ENCODE assay signal across 11 mouse cellular contexts in the genomic region with DNA sequence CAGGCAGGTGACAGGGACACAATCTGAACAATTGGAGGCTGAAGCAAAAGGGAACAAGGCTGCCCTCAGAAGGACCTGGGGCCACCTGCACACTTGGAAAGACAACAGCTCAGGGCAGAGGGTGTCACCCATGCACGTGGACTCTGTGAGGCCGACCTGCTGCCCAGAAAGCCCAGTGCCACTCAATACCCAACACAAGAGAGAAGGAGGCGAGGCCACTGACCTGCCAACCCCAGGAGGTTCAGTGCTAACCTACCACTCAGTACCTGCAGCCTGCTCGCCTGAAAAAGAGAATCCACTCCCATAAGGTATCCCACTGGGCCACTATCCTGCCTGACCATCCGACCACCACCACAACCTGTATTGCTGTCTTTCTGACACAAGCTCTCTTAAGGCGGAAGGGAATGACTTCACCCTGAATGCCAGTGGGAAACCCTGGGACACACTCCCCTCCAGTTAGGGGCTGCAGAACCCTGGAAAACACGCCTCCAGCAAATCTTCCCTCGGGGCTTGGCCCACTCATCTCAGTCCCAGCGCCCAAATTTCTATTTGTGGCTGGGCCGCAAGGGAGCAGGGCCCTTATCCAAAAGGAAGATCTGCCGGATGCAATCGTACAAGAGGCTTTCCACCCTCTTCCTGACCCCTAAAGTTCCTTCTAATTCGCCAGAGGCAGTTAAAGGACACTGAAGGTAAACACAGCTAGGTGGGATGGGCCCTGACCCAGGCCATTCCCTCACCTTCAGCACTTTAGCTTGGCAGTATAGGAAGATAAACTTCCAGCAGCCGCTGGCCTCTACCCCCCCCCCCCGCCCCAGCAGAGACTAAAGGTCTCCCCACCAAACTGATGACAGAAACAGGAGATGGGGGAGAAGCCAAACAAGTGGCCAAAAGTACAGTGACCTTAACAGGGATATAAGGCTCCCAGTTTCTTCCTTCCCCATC. TPM values are rescaled to one million over a fixed set of nuclear protein-coding genes. Genes with fewer than 3 reads are reported as not detected.
DNase-seq lines count a peak whose midpoint lies in the region; ATAC-seq and TF ChIP-seq lines count a peak whose summit lies in the region.
"Had no signal": no experiment of that assay in that cellular context is flagged by ENCODE, and none has a peak within 500 bp of the region (broad histone marks: within the 10 kb centered on the region; RNA-seq: fewer than 3 reads in every experiment).

No protein-coding gene starts in this region.

- TF ChIP-seq POLR2A in liver, adult 2 months (IDR thresholded peaks at IDR 0.05; ENCODE audit: extremely low read depth, insufficient read depth, low read length): 0 out of 2 replicates have a peak, but pooled peaks have one; percentile 2

- peaks cover 17% of the 10 kb centered on the region for H3K4me1 ChIP-seq in heart, embryonic 11.5 days (ENCODE audit: control insufficient read depth, insufficient read depth, low read length)
- H3K4me1 ChIP-seq in liver, adult 2 months (ENCODE audit: control insufficient read depth, insufficient read depth, low read length): peaks cover 18% of the 10 kb centered on the region
- H3K4me1 ChIP-seq in intestine, embryonic 14.5 days (replicated peaks; ENCODE audit: control insufficient read depth, insufficient read depth, low read length): peaks cover 16% of the 10 kb centered on the region
- H3K4me1 ChIP-seq in neural tube, embryonic 15.5 days: peaks cover 38% of the 10 kb centered on the region

- H3K9me3 ChIP-seq in heart, embryonic 11.5 days (replicated peaks; ENCODE audit: control insufficient read depth, low read length): no peaks in the 10 kb centered on the region
- H3K9me3 ChIP-seq in intestine, embryonic 14.5 days (ENCODE audit: control insufficient read depth, low read length): no peaks in the 10 kb centered on the region
- H3K9me3 ChIP-seq in neural tube, embryonic 15.5 days (replicated peaks): no peaks in the 10 kb centered on the region
- H3K9me3 ChIP-seq: limb, embryonic 12.5 days had no signal

- peaks cover 42% of the 10 kb centered on the region for H3K79me2 ChIP-seq in liver, adult 2 months (ENCODE audit: control insufficient read depth, insufficient read depth, low read length)

- TF ChIP-seq CTCF in liver, adult 2 months (IDR thresholded peaks at IDR 0.05; ENCODE audit: low read depth, low read length): peak; percentile 28; the same call in 1 of the 2 replicates

- DNase-seq in heart, adult 11 months: peak; percentile 92
- peak; percentile 97 for DNase-seq in liver, adult 2 months (ENCODE audit: extremely low read depth, low read depth, low spot score)
- DNase-seq in liver: no peak
- DNase-seq in intestine, embryonic 14.5 days (ENCODE audit: low spot score): no peak
- DNase-seq in layer of hippocampus, adult 11-12 months (ENCODE audit: low spot score): no peak
- no peak for DNase-seq in ovary, postnatal 14 days (ENCODE audit: low spot score)
- DNase-seq: embryo, embryonic 11 days; right cerebral cortex, postnatal 14 days had no signal

- WGBS in heart, embryonic 11.5 days (ENCODE audit: insufficient replicate concordance): 38% methylated on average over 15 of the region's 15 CpGs
- 16% methylated on average over 15 of the region's 15 CpGs for WGBS in liver, adult 2 months
- 31% methylated on average over 15 of the region's 15 CpGs for WGBS in intestine, embryonic 14.5 days
- WGBS in neural tube, embryonic 15.5 days: 45% methylated on average over 15 of the region's 15 CpGs

- H3K9ac ChIP-seq in heart, embryonic 11.5 days (ENCODE audit: low read depth, low read length): no peak overlapping the region
- peak overlapping the region; percentile 92 for H3K9ac ChIP-seq in liver, adult 2 months (ENCODE audit: low read depth, low read length)
- H3K9ac ChIP-seq in intestine, embryonic 14.5 days (ENCODE audit: low read length): no peak overlapping the region
- no peak overlapping the region for H3K9ac ChIP-seq in neural tube, embryonic 15.5 days (replicated peaks)

- H3K4me2 ChIP-seq in heart, embryonic 11.5 days: no peak overlapping the region
- H3K4me2 ChIP-seq in intestine, embryonic 14.5 days (ENCODE audit: low read length): peak overlapping the region; percentile 88
- H3K4me2 ChIP-seq in neural tube, embryonic 15.5 days: peak overlapping the region; percentile 6; the same call in 1 of the 2 replicates

- no peak overlapping the region for H3K27ac ChIP-seq in heart, embryonic 11.5 days (ENCODE audit: low read depth, low read length)
- peak overlapping the region; percentile 94 for H3K27ac ChIP-seq in liver, adult 2 months (replicated peaks; ENCODE audit: insufficient read depth, low read depth, low read length)
- no peak overlapping the region for H3K27ac ChIP-seq in intestine, embryonic 14.5 days (ENCODE audit: low read depth)
- H3K27ac ChIP-seq in neural tube, embryonic 15.5 days (replicated peaks): no peak overlapping the region
- H3K27ac ChIP-seq: limb, embryonic 12.5 days had no signal

- no peak overlapping the region for H3K4me3 ChIP-seq in heart, embryonic 11.5 days (ENCODE audit: low read depth, low read length)
- peak overlapping the region; percentile 89 for H3K4me3 ChIP-seq in liver, adult 2 months (ENCODE audit: insufficient read depth, low read depth, low read length)
- peak overlapping the region; percentile 66 for H3K4me3 ChIP-seq in intestine, embryonic 14.5 days (ENCODE audit: low read depth, low read length)
- no peak overlapping the region for H3K4me3 ChIP-seq in neural tube, embryonic 15.5 days (replicated peaks)

- peaks cover 89% of the 10 kb centered on the region for H3K27me3 ChIP-seq in heart, embryonic 11.5 days (ENCODE audit: control insufficient read depth, insufficient read depth, low read length)
- H3K27me3 ChIP-seq in liver, adult 2 months (ENCODE audit: control insufficient read depth, insufficient read depth, low read length): no peaks in the 10 kb centered on the region
- peaks cover 36% of the 10 kb centered on the region for H3K27me3 ChIP-seq in intestine, embryonic 14.5 days (replicated peaks; ENCODE audit: control insufficient read depth, insufficient read depth, low read length)
- H3K27me3 ChIP-seq in neural tube, embryonic 15.5 days (replicated peaks): peaks cover 61% of the 10 kb centered on the region

- H3K36me3 ChIP-seq in heart, embryonic 11.5 days (ENCODE audit: control insufficient read depth, insufficient read depth, low read length): no peaks in the 10 kb centered on the region
- no peaks in the 10 kb centered on the region for H3K36me3 ChIP-seq in liver, adult 2 months (ENCODE audit: control insufficient read depth, insufficient read depth, low read length)
- H3K36me3 ChIP-seq in intestine, embryonic 14.5 days (ENCODE audit: control insufficient read depth, insufficient read depth, low read length): no peaks in the 10 kb centered on the region
- H3K36me3 ChIP-seq in neural tube, embryonic 15.5 days: no peaks in the 10 kb centered on the region
- H3K36me3 ChIP-seq: limb, embryonic 12.5 days had no signal

- no peak for ATAC-seq in heart, embryonic 11.5 days (replicated peaks; ENCODE audit: insufficient number of reproducible peaks, low FRiP score, low TSS enrichment)
- no peak for ATAC-seq in intestine, embryonic 14.5 days (replicated peaks; ENCODE audit: low FRiP score, low TSS enrichment, low read depth)
- no peak for ATAC-seq in neural tube, embryonic 15.5 days (ENCODE audit: low FRiP score)

RNA-seq across cellular contexts. Expression of a gene that starts 14.6 kb away (rescaled TPM):
- polyA plus RNA-seq in heart, embryonic 11.5 days (2014; fragmentation: Nextera tagmentation; extraction: Ambion mirVana): 0.76 and 1.5 TPM in 2 replicates
- total RNA-seq in liver, adult 2 months (2014; rRNA removed): 8.9 and 17.9 TPM in 2 replicates
- polyA plus RNA-seq in liver, adult 2 months (2012; rRNA removed): 46.6 and 60.7 TPM in 2 replicates
- 7.2 and 7.4 TPM in 2 replicates for polyA plus RNA-seq in intestine, embryonic 14.5 days (2014; fragmentation: Nextera tagmentation; extraction: Ambion mirVana)
- 6.0 and 6.9 TPM in 2 replicates for polyA plus RNA-seq in neural tube, embryonic 15.5 days (2015; fragmentation: Nextera tagmentation; extraction: Ambion mirVana)

RNA-seq across cellular contexts. Expression of a gene that starts 40.8 kb away (rescaled TPM):
- 0.56 and 1.2 TPM in 2 replicates for polyA plus RNA-seq in heart, embryonic 11.5 days (2014; fragmentation: Nextera tagmentation; extraction: Ambion mirVana)
- total RNA-seq in liver, adult 2 months (2014; rRNA removed): not detected in 2 replicates
- polyA plus RNA-seq in liver, adult 2 months (2012; rRNA removed): 0.04 and 0.05 TPM in 2 replicates
- 1.3 and 2.1 TPM in 2 replicates for polyA plus RNA-seq in intestine, embryonic 14.5 days (2014; fragmentation: Nextera tagmentation; extraction: Ambion mirVana)
- 2.7 and 2.9 TPM in 2 replicates for polyA plus RNA-seq in neural tube, embryonic 15.5 days (2015; fragmentation: Nextera tagmentation; extraction: Ambion mirVana)

RNA-seq across cellular contexts. Expression of a gene that starts 57.1 kb away (rescaled TPM):
- polyA plus RNA-seq in heart, embryonic 11.5 days (2014; fragmentation: Nextera tagmentation; extraction: Ambion mirVana): 54.9 and 55.4 TPM in 2 replicates
- total RNA-seq in liver, adult 2 months (2014; rRNA removed): 17.2 and 18.5 TPM in 2 replicates
- polyA plus RNA-seq in liver, adult 2 months (2012; rRNA removed): 10.7 and 15.3 TPM in 2 replicates
- polyA plus RNA-seq in intestine, embryonic 14.5 days (2014; fragmentation: Nextera tagmentation; extraction: Ambion mirVana): 92.9 and 97.2 TPM in 2 replicates
- polyA plus RNA-seq in neural tube, embryonic 15.5 days (2015; fragmentation: Nextera tagmentation; extraction: Ambion mirVana): 109 and 111 TPM in 2 replicates

RNA-seq across cellular contexts. Expression of a gene that starts 57.1 kb away (rescaled TPM):
- 18.6 and 18.7 TPM in 2 replicates for polyA plus RNA-seq in heart, embryonic 11.5 days (2014; fragmentation: Nextera tagmentation; extraction: Ambion mirVana)
- total RNA-seq in liver, adult 2 months (2014; rRNA removed): 13.4 TPM in 2 replicates
- 7.3 and 10.0 TPM in 2 replicates for polyA plus RNA-seq in liver, adult 2 months (2012; rRNA removed)
- polyA plus RNA-seq in intestine, embryonic 14.5 days (2014; fragmentation: Nextera tagmentation; extraction: Ambion mirVana): 14.6 and 19.5 TPM in 2 replicates
- 16.7 TPM in 2 replicates for polyA plus RNA-seq in neural tube, embryonic 15.5 days (2015; fragmentation: Nextera tagmentation; extraction: Ambion mirVana)

Comparison
In these comparisons a context has a peak if more than half of its experiments do, and no peak if none do; other contexts are left out.
1. DNase-seq: peak in heart, adult 11 months (single experiment) and liver, adult 2 months (single experiment); none in liver (single experiment), intestine, embryonic 14.5 days (single experiment), layer of hippocampus, adult 11-12 months (single experiment) and ovary, postnatal 14 days (single experiment).
2. H3K4me3 ChIP-seq: peak in liver, adult 2 months (single experiment) and intestine, embryonic 14.5 days (single experiment); none in heart, embryonic 11.5 days (single experiment) and neural tube, embryonic 15.5 days (single experiment).